Comparison of ENCODE assay signal across 9 mouse cellular contexts in genomic region chr2:119172862-119173576, GRCm38 (mm10). TPM values are rescaled to one million over a fixed set of nuclear protein-coding genes. Genes with fewer than 3 reads are reported as not detected.
DNase-seq lines count a peak whose midpoint lies in the region; ATAC-seq lines count a peak whose summit lies in the region.
"Had no signal": no experiment of that assay in that cellular context is flagged by ENCODE, and none has a peak within 500 bp of the region (broad histone marks: within the 10 kb centered on the region; RNA-seq: fewer than 3 reads in every experiment).

No protein-coding gene starts in this region.

- peaks cover 6% of the 10 kb centered on the region; the same call in 1 of the 2 replicates for H3K4me1 ChIP-seq in forebrain, embryonic 11.5 days (replicated peaks; ENCODE audit: control insufficient read depth, insufficient read depth, low read length)
- peaks cover 48% of the 10 kb centered on the region for H3K4me1 ChIP-seq in limb, embryonic 10.5 days
- peaks cover 10% of the 10 kb centered on the region for H3K4me1 ChIP-seq in midbrain, embryonic 11.5 days (ENCODE audit: control insufficient read depth, insufficient read depth, low read length)

- ATAC-seq in forebrain, embryonic 11.5 days (replicated peaks; ENCODE audit: low FRiP score): no peak
- peak; percentile 45 for ATAC-seq in midbrain, embryonic 11.5 days (ENCODE audit: low FRiP score)
- ATAC-seq in activated CD4-positive, CD25-positive, alpha-beta regulatory T cell, adult 4 months: no peak

- no peak overlapping the region for H3K4me2 ChIP-seq in forebrain, embryonic 11.5 days (ENCODE audit: low read depth, low read length, severe bottlenecking)
- no peak overlapping the region for H3K4me2 ChIP-seq in midbrain, embryonic 11.5 days

- no peak overlapping the region for H3K4me3 ChIP-seq in forebrain, embryonic 11.5 days (ENCODE audit: low read depth, low read length)
- peak overlapping the region; percentile 8; the same call in 1 of the 2 replicates for H3K4me3 ChIP-seq in limb, embryonic 10.5 days
- no peak overlapping the region for H3K4me3 ChIP-seq in midbrain, embryonic 11.5 days (ENCODE audit: low read depth, low read length)

- no peaks in the 10 kb centered on the region for H3K36me3 ChIP-seq in forebrain, embryonic 11.5 days (ENCODE audit: control insufficient read depth, insufficient read depth, low read length)
- peaks cover 16% of the 10 kb centered on the region for H3K36me3 ChIP-seq in limb, embryonic 10.5 days
- no peaks in the 10 kb centered on the region for H3K36me3 ChIP-seq in midbrain, embryonic 11.5 days (ENCODE audit: control insufficient read depth, insufficient read depth, low read length)

- DNase-seq in 416B (ENCODE audit: low read depth) (peak; percentile 89), ZHBTc4 (ENCODE audit: low read depth, low spot score) (peak; percentile 38)
- no peak for DNase-seq in forebrain, embryonic 11.5 days (ENCODE audit: low spot score)
- DNase-seq in heart, postnatal 4 days: peak; percentile 89
- no peak for DNase-seq in limb, embryonic 10.5 days (ENCODE audit: low spot score)
- DNase-seq in midbrain, embryonic 11.5 days (ENCODE audit: low spot score, missing footprints): peak; percentile 84
- DNase-seq in layer of hippocampus, adult 8-10 months (ENCODE audit: low spot score in 2 of 2): no peak

- 0 out of 2 replicates have a peak, but pooled peaks cover 2% of the 10 kb centered on the region for H3K27me3 ChIP-seq in forebrain, embryonic 11.5 days (ENCODE audit: control insufficient read depth, insufficient read depth, low read length)
- H3K27me3 ChIP-seq in limb, embryonic 10.5 days (ENCODE audit: low read depth, poor library complexity, severe bottlenecking): peaks cover 21% of the 10 kb centered on the region
- peaks cover 4% of the 10 kb centered on the region for H3K27me3 ChIP-seq in midbrain, embryonic 11.5 days (ENCODE audit: control insufficient read depth, insufficient read depth, low read length)

- peak overlapping the region; percentile 17 for H3K9ac ChIP-seq in forebrain, embryonic 11.5 days (ENCODE audit: low read length)
- H3K9ac ChIP-seq in midbrain, embryonic 11.5 days (ENCODE audit: low read length): peak overlapping the region; percentile 47

- 27% methylated on average over 13 of the region's 13 CpGs for WGBS in forebrain, embryonic 11.5 days
- 18% methylated on average over 13 of the region's 13 CpGs for WGBS in limb, embryonic 10.5 days
- WGBS in midbrain, embryonic 11.5 days: 27% methylated on average over 13 of the region's 13 CpGs

- H3K27ac ChIP-seq in forebrain, embryonic 11.5 days (ENCODE audit: low read depth, low read length): no peak overlapping the region
- peak overlapping the region; percentile 62 for H3K27ac ChIP-seq in limb, embryonic 10.5 days
- H3K27ac ChIP-seq in midbrain, embryonic 11.5 days (ENCODE audit: low read depth, low read length): no peak overlapping the region

- no peaks in the 10 kb centered on the region for H3K9me3 ChIP-seq in forebrain, embryonic 11.5 days (ENCODE audit: control insufficient read depth, low read length)
- H3K9me3 ChIP-seq in limb, embryonic 10.5 days (replicated peaks): no peaks in the 10 kb centered on the region
- no peaks in the 10 kb centered on the region for H3K9me3 ChIP-seq in midbrain, embryonic 11.5 days (ENCODE audit: control insufficient read depth, low read length)

RNA-seq across cellular contexts. Expression of gene Gm14137, which starts 1.3 kb away (rescaled TPM):
- 0.28 and 0.29 TPM in 2 replicates for polyA plus RNA-seq in forebrain, embryonic 11.5 days (2014; fragmentation: Nextera tagmentation; extraction: Ambion mirVana)
- not detected for total RNA-seq in heart, postnatal 4 days (2021)
- 0.73 and 0.95 TPM in 2 replicates for polyA plus RNA-seq in limb, embryonic 10.5 days (2016; fragmentation: Nextera tagmentation; extraction: Ambion mirVana)
- 0.15 and 0.20 TPM in 2 replicates for polyA plus RNA-seq in midbrain, embryonic 11.5 days (2014; fragmentation: Nextera tagmentation; extraction: Ambion mirVana)
- under 1 TPM; 0.29 to 0.70 TPM for polyA plus RNA-seq in activated CD4-positive, CD25-positive, alpha-beta regulatory T cell, adult 4 months (2017; shearing (Covaris generic))
- not detected for total RNA-seq in layer of hippocampus, adult 8-10 months (2022)
- total RNA-seq: left cerebral cortex, postnatal 36 days had no signal

RNA-seq across cellular contexts. Expression of gene Gchfr, which starts 5.4 kb away (rescaled TPM):
- polyA plus RNA-seq in forebrain, embryonic 11.5 days (2014; fragmentation: Nextera tagmentation; extraction: Ambion mirVana): 2.7 and 4.1 TPM in 2 replicates
- 1 to 10 TPM; 2.2 to 2.3 TPM for total RNA-seq in heart, postnatal 4 days (2021)
- 6.5 and 8.4 TPM in 2 replicates for polyA plus RNA-seq in limb, embryonic 10.5 days (2016; fragmentation: Nextera tagmentation; extraction: Ambion mirVana)
- polyA plus RNA-seq in midbrain, embryonic 11.5 days (2014; fragmentation: Nextera tagmentation; extraction: Ambion mirVana): 1.5 and 2.5 TPM in 2 replicates
- not detected for polyA plus RNA-seq in activated CD4-positive, CD25-positive, alpha-beta regulatory T cell, adult 4 months (2017; shearing (Covaris generic))
- total RNA-seq in layer of hippocampus, adult 8-10 months (2022): under 1 TPM in 1 of 4 experiments, not detected in 3; 0.57 TPM
- total RNA-seq: left cerebral cortex, postnatal 36 days had no signal

RNA-seq across cellular contexts. Expression of gene Rmdn3, which starts 16.2 kb away (rescaled TPM):
- 52.2 and 53.6 TPM in 2 replicates for polyA plus RNA-seq in forebrain, embryonic 11.5 days (2014; fragmentation: Nextera tagmentation; extraction: Ambion mirVana)
- total RNA-seq in heart, postnatal 4 days (2021): 10 to 100 TPM; 16.2 to 18.9 TPM
- 52.1 and 53.8 TPM in 2 replicates for polyA plus RNA-seq in limb, embryonic 10.5 days (2016; fragmentation: Nextera tagmentation; extraction: Ambion mirVana)
- 41.1 and 46.7 TPM in 2 replicates for polyA plus RNA-seq in midbrain, embryonic 11.5 days (2014; fragmentation: Nextera tagmentation; extraction: Ambion mirVana)
- 10 to 100 TPM; 10.5 to 15.3 TPM for polyA plus RNA-seq in activated CD4-positive, CD25-positive, alpha-beta regulatory T cell, adult 4 months (2017; shearing (Covaris generic))
- total RNA-seq in layer of hippocampus, adult 8-10 months (2022): 10 to 100 TPM; 49.4 to 59.7 (median 52.5) TPM

RNA-seq across cellular contexts. Expression of gene Zfyve19, which starts 35.4 kb away (rescaled TPM):
- polyA plus RNA-seq in forebrain, embryonic 11.5 days (2014; fragmentation: Nextera tagmentation; extraction: Ambion mirVana): 41.7 and 53.2 TPM in 2 replicates
- total RNA-seq in heart, postnatal 4 days (2021): 10 to 100 TPM; 18.8 to 22.3 TPM
- polyA plus RNA-seq in limb, embryonic 10.5 days (2016; fragmentation: Nextera tagmentation; extraction: Ambion mirVana): 62.1 and 64.2 TPM in 2 replicates
- polyA plus RNA-seq in midbrain, embryonic 11.5 days (2014; fragmentation: Nextera tagmentation; extraction: Ambion mirVana): 44.2 and 48.9 TPM in 2 replicates
- 10 to 100 TPM; 31.4 to 44.0 TPM for polyA plus RNA-seq in activated CD4-positive, CD25-positive, alpha-beta regulatory T cell, adult 4 months (2017; shearing (Covaris generic))
- total RNA-seq in layer of hippocampus, adult 8-10 months (2022): 10 to 100 TPM; 35.8 to 41.5 (median 38.8) TPM

RNA-seq across cellular contexts. Expression of gene Dnajc17, which starts 35.6 kb away (rescaled TPM):
- polyA plus RNA-seq in forebrain, embryonic 11.5 days (2014; fragmentation: Nextera tagmentation; extraction: Ambion mirVana): 26.6 and 27.1 TPM in 2 replicates
- total RNA-seq in heart, postnatal 4 days (2021): 10 to 100 TPM; 12.1 to 13.2 TPM
- 28.7 and 30.4 TPM in 2 replicates for polyA plus RNA-seq in limb, embryonic 10.5 days (2016; fragmentation: Nextera tagmentation; extraction: Ambion mirVana)
- polyA plus RNA-seq in midbrain, embryonic 11.5 days (2014; fragmentation: Nextera tagmentation; extraction: Ambion mirVana): 22.5 and 25.6 TPM in 2 replicates
- polyA plus RNA-seq in activated CD4-positive, CD25-positive, alpha-beta regulatory T cell, adult 4 months (2017; shearing (Covaris generic)): 10 to 100 TPM; 21.8 to 29.0 TPM
- 10 to 100 TPM; 17.9 to 22.6 (median 19.9) TPM for total RNA-seq in layer of hippocampus, adult 8-10 months (2022)

Comparison
In these comparisons a context has a peak if more than half of its experiments do, and no peak if none do; other contexts are left out.
1. DNase-seq: peak in 416B (single experiment), ZHBTc4 (single experiment), heart, postnatal 4 days (single experiment) and midbrain, embryonic 11.5 days (single experiment); none in forebrain, embryonic 11.5 days (single experiment), limb, embryonic 10.5 days (single experiment) and layer of hippocampus, adult 8-10 months (0 of 2).